Mouse (Mus musculus): Measurements from ENCODE around the gene Synpr. TPM values are rescaled to one million over a fixed set of nuclear protein-coding genes. Genes with fewer than 3 reads are reported as not detected.
A peak's percentile ranks its signal among the peaks of the same experiment; 100 is the strongest.
"Not testable (repeated sequence)": the region's sequence is repeated elsewhere in the genome, so short reads cannot be mapped to it uniquely, and the experiment has no call there.

Gene Synpr
- not detected in 2 replicates for total RNA-seq (2015)
- not detected in 2 replicates for total RNA-seq (2017)

DNA sequence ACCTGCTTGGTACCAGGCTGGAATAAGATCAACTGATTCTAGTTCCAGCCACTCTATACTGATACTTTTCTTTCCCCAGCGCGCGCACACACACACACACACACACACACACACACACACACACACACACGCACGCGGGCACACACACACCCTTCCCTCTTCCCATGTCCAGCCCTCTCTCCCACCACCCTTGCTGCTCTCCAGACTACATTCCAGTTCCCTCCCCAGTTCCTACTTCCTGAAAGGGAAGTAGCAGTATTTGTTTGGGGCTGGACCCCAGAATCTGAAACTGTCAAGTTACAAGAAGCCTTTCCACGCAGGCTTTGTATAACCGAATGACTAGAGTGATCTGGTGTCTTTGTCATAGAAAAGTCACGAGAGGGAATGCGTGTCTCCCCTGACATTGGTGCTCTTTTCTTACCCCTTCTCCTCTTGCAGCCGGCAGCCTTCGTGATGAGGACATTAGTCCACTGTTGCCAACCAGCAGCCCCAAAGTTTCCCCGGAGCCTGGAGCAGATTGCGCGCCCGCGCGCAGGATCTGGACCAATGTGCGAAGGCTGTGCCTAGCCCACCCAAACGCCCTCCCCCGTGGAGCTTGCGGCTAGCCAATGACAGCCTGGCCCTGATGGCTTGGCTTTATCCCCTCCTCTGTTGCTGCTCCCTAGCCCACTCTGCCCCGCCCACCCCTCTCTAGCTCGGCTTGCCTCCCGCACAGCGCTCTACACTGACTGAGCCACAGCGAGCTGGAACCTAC lies at the start of gene Synpr:
Gene Synpr (plus strand): TSS at position 690 of the 754 bp plus-strand sequence.
- ATAC-seq (ENCODE audit: poor library complexity, severe bottlenecking), result no peak

DNA sequence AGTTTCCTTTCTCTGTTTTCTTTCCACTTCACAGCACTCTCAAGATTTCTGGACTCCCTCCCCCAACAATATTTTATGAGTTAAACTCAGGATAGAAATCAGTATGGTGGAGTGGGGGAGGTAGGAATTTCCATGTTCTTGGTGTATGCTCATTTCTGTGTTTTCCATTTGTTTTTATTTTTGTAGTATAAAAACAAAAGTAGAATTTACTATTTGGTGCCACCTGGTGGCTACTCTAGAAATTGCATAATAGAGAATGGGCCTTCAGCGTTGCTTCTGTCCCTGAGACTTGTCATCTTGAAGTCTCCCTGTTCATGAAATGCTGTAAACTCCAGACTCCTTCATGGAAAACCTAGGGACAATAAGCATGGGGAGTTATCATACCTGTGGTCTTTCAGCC lies 47.7 kb upstream of the Synpr start:
- peak; percentile 54; the same call in 1 of the 2 replicates for ATAC-seq (ENCODE audit: poor library complexity, severe bottlenecking)

GRCm38 (mm10) chr14:13247431-13247830 lies 37.1 kb upstream of the Synpr start:
- ATAC-seq (ENCODE audit: poor library complexity, severe bottlenecking), result no peak

- no peak for ATAC-seq (ENCODE audit: poor library complexity, severe bottlenecking)
These were observed 35.2 kb upstream of the Synpr start for GRCm38 (mm10) chr14:13249361-13249760.

GRCm38 (mm10) chr14:13252594-13252993 lies 32.0 kb upstream of the Synpr start:
- no peak for ATAC-seq (ENCODE audit: poor library complexity, severe bottlenecking)

DNA sequence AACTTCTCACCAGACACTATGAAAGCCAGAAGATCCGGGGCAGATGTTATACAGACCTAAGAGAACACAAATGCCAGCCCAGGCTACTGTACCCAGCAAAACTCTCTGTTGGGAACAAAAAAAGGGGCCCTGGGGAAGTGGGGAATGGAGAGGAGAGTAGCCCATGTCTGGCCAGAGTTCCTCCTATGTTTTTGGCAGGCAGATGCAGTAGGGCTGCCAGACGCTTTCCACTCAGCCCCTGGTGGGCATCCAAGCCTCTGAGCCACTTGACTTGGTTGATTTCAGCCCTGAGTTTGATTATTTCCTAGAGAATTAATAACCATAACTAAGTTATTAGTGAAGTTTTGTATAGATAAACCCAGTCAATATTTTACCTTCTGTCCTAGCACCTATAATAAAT lies 29.8 kb upstream of the Synpr start:
- not testable (repeated sequence) for ATAC-seq (ENCODE audit: poor library complexity, severe bottlenecking)

GRCm38 (mm10) chr14:13262406-13262805 lies 22.2 kb upstream of the Synpr start:
- no peak for ATAC-seq (ENCODE audit: poor library complexity, severe bottlenecking)

DNA sequence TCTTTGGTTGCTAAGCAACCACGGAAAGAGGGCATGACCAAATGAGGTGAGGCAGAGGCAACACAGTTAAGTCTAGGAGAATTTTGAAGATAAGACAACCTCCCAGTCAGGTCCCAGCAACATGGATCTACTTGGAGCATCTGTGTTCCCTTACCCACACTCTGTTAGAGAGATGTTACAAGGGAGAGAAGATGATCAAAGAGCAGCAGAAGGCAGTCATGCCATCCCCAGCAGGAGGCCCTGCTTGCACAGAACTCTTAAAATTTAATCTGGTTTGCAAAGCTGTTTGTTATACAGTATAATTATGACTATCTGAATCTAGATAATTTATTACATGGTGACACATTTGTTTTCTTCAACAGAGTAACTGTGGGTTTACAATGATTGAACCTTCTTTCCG lies 18.2 kb upstream of the Synpr start:
- no peak for ATAC-seq (ENCODE audit: poor library complexity, severe bottlenecking)

- ATAC-seq (ENCODE audit: poor library complexity, severe bottlenecking), result no peak
These were observed 17.4 kb upstream of the Synpr start for GRCm38 (mm10) chr14:13267181-13267580.

GRCm38 (mm10) chr14:13283211-13283610 lies 1.4 kb upstream of the Synpr start:
- no peak for ATAC-seq (ENCODE audit: poor library complexity, severe bottlenecking)

GRCm38 (mm10) chr14:13284845-13285198 lies 242 bp downstream of the Synpr start:
- ATAC-seq (ENCODE audit: poor library complexity, severe bottlenecking), result no peak

- no peak for ATAC-seq (ENCODE audit: poor library complexity, severe bottlenecking)
These were observed 956 bp downstream of the Synpr start for GRCm38 (mm10) chr14:13285341-13286130.

DNA sequence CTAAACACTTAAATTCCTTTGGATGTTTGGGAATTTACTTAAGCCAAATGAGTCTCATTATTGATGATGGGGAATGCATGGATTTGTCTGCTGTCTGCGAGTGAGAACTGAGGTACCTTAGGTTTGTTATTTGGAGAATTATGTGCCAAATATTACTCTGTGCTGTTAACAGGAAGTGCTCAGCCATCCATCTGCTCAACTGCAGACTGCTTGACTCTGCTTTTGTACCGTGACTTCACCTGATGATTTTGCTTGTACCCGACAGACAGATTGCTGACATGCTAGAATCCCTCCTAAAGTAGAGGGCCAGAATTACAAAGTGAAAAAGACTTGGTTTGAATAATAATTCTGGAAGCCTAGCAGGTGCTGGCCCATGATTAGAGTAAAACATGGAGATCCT lies 9.6 kb downstream of the Synpr start:
- no peak for ATAC-seq (ENCODE audit: poor library complexity, severe bottlenecking)

GRCm38 (mm10) chr14:13314323-13314722 lies 29.7 kb downstream of the Synpr start:
- ATAC-seq (ENCODE audit: poor library complexity, severe bottlenecking), result no peak

DNA sequence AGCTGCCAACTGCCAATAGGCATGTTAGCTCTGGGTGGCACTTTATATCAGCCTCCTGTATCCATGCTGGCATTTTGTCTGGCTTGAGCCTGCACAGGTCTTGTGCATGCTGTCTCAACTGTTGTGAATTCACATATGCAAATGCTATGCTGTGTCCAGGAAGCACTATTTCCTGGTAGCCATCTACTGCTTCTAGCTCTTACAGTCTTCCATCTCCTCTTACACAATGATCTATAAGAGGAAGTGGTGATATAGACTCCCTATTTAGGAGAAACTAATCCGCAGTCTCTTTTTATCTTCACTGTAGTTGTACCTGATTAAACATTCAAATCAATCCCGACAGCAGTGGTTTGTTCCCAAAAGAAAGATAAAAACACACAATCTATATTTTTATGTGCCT lies 43.9 kb downstream of the Synpr start:
- peak; percentile 89 for ATAC-seq (ENCODE audit: poor library complexity, severe bottlenecking)

DNA sequence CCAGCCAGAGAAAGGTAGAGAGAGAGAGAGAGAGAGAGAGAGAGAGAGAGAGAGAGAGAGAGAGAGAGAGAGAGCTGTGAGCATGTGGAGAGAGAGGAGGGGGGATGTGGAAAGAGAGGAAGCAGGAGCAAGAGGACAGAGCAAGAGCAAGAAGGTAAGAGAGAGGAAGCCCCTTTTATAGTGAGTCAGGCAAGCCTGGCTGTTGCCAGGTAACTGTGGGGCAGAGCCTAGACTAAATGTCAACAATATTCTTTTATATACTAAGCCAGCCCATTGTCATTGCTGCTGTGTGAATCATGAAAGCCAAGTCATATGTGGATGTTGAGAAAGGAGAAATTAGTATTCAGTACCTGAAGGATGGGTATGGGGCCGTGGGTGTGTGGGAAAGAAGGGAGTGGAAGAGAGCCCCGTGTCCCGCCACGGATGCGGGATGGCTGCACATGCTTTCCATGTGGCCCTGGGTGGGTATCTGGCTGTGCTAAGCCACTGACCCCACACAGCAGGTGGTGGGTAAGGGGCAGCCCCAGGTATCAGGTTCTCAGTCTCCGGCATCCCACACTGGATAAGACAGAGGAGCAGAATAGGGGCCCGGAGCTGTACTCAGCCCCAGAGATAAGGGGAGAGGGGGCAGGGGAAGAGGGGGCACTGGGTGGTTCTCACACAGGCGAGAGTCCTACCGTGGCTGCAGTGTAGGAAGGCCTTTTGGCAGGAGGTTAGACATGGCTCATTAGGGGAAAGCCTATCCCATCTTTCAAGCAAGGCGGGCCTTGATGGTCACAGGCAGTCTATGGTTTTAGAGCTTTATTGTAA lies 48.1 kb downstream of the Synpr start:
- ATAC-seq (ENCODE audit: poor library complexity, severe bottlenecking), result no peak

GRCm38 (mm10) chr14:13333372-13333771 lies 48.8 kb downstream of the Synpr start:
- no peak for ATAC-seq (ENCODE audit: poor library complexity, severe bottlenecking)

GRCm38 (mm10) chr14:13336162-13336561 lies 51.6 kb downstream of the Synpr start:
- no peak for ATAC-seq (ENCODE audit: poor library complexity, severe bottlenecking)

- ATAC-seq (ENCODE audit: poor library complexity, severe bottlenecking), result no peak
These were observed 56.1 kb downstream of the Synpr start for GRCm38 (mm10) chr14:13340688-13341087.

DNA sequence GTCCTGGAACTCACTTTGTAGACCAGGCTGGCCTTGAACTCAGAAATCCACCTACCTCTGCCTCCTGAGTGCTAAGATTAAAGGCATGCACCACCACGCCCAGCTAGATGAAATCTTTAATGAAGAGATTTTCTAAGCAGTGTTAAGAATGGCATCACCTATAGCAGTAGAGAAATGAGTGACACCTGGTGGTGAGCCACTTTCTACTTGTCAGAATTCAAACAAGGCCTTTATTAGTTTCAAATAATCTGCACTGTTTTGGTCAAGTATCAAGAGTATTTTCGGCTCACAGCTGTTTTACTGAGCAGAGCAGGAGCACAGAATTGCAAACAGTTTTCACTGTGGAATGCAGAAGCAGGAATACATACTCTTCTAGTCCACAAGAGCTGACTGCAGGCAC lies 59.7 kb downstream of the Synpr start:
- no peak for ATAC-seq (ENCODE audit: poor library complexity, severe bottlenecking)

DNA sequence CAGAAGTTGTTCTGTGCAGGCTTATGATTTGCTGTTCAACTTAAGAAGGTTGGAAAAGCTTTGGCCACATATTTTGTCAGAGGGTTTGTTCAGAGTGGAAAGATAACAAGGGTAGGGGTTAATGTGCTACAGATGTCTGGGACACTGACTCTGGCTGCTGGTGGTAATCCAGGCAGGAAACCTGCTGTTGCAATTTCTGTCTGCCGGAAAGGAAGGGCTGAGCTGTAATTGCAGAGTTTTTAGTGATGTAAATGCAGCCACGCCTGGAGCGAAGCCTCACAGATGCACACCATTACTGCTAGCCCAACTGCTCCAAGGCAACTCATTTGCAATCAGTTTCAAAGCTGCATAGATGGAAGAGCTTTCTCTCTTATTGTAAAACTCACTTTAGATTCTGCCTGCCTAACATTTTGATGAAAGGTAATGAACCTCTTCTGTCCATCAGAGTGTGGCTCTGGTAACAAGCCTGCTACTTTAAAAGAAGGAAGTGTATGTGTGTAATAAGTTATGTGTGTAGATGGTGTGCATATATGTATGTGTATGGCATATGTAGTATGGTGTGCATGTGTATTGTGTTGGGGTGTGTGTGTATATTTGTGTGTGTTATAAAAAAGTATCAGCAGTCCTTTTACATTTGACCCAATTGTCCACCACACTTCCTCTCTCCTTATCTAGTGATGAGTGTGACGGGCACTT lies 64.7 kb downstream of the Synpr start:
- peak; percentile 91 for ATAC-seq (ENCODE audit: poor library complexity, severe bottlenecking)

Data from megakaryocyte, adult 5-6 weeks (primary cell).